Mouse (Mus musculus): Measurements from ENCODE around the gene Arhgdib. TPM values are rescaled to one million over a fixed set of nuclear protein-coding genes. Genes with fewer than 3 reads are reported as not detected.
"Not testable (repeated sequence)": the region's sequence is repeated elsewhere in the genome, so short reads cannot be mapped to it uniquely, and the experiment has no call there.

Arhgdib gene
- polyA plus RNA-seq (2012; rRNA removed) = 46.4 and 53.8 TPM in 2 replicates

DNA sequence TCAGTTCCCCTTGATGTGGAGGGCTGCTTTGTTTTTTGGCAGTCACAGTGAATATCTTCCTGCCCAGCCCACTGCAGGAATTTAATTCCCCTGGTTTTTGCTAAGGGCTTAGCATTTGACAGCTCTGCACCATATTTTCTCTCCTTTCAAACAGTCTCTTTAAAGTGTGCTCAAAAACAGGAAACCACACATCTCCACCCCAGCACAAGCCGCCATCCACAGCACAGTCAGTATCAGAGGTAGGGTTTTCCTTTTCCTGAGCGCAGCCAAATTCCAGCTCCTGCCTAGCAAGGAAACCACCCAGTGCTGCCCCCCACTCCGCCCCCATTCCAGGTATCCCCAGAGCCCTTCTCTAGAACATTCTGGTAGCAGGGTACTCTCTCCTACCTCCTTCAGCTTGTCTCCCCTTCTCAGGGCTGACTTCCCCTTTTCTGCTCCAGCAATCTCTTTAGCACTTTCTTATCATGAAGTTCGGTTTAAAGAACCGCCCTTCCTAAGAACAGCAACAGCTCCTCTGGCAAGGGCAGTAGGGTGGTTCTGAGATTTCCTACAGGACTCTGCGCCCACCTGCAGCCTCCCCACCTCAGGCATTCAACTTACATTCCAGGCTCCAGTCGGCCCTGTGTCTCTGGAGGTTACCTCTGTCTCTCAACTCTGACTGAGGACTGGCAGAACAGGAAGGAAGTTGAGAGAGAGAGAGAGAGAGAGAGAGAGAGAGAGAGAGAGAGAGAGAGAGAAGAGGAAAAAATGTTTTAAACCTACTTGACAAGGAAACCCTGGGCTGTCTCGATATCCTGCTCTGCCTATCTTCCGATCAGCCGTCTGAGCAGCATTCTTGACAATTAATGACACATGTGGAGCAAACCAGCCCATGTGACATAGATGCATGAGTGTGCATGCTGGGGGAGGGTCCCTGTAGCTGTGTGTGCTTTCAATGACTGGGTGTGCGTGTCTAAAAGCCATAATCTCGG lies at the start of gene Arhgdib:
Arhgdib (minus strand) TSS at position 849 of the 971 bp plus-strand sequence.
- DNase-seq (ENCODE audit: low read depth) = no peak

DNA sequence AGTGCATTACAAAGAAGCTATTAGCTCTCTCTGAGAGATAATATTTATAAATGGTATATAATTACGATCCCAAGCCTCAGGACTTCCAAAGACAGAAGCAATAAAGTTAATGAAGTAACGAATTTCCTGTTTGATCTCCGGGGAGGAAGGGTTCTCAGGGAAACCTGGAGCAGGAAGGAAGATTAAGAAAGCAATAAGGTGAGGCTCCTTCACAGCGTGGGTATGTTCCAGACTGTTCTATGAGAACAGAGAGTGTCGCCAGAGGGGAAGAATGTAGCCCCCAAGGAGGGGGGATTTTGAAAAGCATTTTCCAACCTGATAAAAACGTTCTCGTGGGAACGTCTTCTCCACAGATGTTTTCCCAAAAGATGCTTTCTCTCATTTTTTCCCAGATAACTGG lies 48.9 kb upstream of the Arhgdib start:
- DNase-seq (ENCODE audit: low read depth) = no peak

DNA sequence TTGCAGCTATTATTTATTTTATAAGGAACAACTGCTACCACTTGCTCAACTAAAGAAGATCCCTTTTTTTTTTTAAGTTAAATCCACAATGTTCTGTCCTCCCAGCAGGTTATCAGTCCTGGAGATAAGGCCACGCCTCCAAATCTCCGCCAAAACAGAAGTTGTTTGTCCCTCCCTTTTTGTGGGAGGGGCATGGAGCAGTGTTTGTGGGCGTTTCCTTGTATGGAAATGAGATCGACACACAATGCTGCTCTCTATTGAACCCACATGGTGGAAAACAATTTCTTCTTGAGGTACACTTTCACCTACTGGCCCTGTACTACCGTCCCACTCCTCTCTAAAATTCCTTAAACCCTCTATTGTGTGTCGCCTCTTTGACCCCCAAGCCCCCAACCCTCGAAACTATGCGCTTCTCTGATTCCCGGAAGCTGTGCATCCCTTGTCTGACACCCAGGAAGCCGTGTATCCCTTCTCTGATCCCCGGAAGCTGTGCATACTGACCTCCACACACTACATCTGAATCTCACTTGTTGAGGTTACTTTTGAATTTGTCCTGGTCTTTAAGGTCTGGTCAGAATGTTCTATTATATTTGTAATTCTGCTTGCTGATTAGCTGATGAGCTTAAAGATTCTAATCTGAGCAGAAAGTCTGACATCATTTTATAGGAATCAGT lies 48.3 kb upstream of the Arhgdib start:
- no peak for DNase-seq (ENCODE audit: low read depth)

GRCm38 (mm10) chr6:136988536-136989060 lies 46.9 kb upstream of the Arhgdib start:
- no peak for DNase-seq (ENCODE audit: low read depth)

- no peak for DNase-seq (ENCODE audit: low read depth)
Observed at GRCm38 (mm10) chr6:136986718-136987117, 45.0 kb upstream of the Arhgdib start.

- no peak for DNase-seq (ENCODE audit: low read depth)
Observed at GRCm38 (mm10) chr6:136986019-136986418, 44.3 kb upstream of the Arhgdib start.

GRCm38 (mm10) chr6:136983201-136983600 lies 41.5 kb upstream of the Arhgdib start:
- DNase-seq (ENCODE audit: low read depth) = no peak

- no peak for DNase-seq (ENCODE audit: low read depth)
Observed at GRCm38 (mm10) chr6:136982581-136982980, 40.9 kb upstream of the Arhgdib start.

DNA sequence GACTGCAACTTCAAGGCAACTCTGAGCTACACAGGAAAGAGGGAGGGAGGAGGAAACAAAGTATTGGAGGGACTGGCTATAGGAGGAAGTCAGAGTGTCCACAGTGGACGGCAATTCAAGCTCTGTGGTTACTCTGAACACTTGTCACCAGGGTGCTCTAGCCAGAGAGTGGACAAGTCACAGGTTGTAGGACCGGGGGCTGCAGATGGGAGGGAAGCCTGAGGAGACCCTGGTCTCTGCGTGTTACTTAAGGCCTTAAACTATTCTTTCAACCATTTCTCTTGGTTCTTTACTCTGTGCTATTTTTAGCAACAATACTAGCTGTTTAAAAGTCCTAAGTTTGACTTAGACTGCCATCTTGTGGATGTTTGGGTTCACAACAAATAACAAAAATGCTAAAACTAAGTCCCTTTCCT lies 38.6 kb upstream of the Arhgdib start:
- no peak for DNase-seq (ENCODE audit: low read depth)

DNA sequence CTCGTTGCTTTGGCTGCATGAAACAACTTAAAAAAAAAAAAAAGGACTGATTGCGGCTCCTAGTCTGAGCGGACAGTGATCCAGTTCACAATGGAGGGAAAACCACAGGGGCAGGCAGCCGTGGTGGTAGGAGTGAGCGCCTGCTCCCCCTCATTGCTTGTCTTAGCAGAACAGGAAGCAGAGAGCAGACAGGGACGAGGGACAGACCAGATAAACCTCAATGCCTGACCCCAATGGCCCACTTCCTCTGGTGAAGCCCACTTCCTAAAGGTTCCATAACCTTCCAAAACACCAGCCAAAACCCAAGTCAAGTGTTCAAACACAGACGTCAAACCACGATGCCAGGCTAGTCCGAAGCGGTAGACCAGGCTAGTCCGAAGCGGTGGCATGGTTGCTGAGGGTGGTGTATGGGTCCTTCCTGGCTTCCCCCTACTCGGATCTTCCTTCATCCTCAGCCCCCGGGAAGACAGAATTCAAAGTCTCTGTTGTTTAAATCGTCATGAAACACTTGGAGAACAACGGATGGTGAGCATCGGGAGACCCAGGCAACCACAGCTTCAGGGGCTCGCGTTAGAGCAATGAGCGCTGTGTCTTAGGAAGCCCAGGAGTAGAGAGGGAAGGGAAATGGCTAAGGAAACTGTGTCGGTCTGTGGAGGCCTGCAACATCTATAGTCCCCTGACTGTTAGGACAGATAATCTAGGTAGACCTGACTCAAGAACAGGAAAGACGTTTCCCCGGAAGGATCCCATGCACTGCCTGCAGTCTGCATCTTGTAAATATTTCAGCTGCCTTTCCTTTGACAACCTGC lies 37.8 kb upstream of the Arhgdib start:
- DNase-seq (ENCODE audit: low read depth) = no peak

GRCm38 (mm10) chr6:136968877-136969276 lies 27.2 kb upstream of the Arhgdib start:
- not testable (repeated sequence) for DNase-seq (ENCODE audit: low read depth)

DNA sequence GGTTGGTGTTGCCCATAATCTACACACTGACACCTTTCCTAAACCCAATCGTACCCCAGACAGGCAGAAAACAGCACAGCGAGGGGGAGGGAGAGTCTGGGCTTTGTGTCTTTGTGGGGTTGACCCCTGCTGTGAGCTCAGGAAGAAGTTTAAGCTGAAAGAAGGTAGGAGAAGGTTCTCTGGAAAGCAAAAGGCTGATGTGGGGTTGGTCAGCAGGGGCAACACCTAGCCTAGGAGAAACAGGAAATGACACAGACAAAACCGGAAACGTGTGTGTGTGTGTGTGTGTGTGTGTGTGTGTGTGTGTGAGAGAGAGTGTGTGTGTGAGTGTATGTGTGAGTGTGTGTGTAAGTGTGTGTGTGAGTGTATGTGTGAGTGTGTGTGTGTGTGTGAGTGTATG lies 25.8 kb upstream of the Arhgdib start:
- no peak for DNase-seq (ENCODE audit: low read depth)

GRCm38 (mm10) chr6:136965912-136966311 lies 24.2 kb upstream of the Arhgdib start:
- no peak for DNase-seq (ENCODE audit: low read depth)

DNA sequence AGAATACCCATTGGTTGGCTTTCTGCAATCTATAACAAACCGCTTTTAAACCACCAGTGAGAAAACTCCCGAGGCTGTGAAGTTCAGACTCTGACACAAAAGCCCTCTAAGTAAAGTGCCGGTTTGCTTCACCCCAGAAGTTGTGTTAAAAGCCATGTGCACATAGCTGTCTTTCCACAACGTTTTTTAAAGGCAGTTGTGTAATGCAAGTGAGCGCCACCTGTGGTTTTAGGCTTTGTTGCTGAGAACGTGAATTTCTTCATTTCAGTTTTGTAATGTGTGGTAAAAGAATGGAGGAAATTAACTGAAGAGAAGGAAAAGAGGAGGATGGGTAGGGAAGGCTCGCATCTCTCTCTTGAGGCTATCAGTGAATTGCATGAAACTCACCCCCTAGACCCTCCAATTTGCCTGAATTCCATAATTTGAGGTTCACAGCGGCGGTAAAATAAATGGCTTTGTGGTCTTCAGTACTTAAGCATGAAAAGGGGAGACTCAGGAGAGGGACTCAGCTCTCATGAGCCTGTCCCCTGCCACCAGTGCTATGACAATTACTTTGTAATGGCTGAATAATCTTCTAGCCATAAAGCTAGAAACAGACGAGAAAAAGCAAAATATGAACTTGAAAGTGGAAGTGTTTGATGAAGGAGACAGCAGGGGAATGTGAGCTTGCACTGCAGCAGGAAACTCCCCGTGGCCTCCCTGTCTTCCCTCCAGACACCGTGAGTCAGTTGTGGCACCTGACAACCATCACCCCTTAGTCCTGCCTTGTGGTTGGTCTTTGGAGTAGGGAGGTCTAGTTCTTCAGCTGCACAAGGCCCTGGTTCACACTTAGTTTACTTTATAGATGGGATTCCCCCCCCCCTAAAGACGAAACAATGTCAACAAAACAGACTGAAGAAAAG lies 23.2 kb upstream of the Arhgdib start:
- no peak for DNase-seq (ENCODE audit: low read depth)

DNA sequence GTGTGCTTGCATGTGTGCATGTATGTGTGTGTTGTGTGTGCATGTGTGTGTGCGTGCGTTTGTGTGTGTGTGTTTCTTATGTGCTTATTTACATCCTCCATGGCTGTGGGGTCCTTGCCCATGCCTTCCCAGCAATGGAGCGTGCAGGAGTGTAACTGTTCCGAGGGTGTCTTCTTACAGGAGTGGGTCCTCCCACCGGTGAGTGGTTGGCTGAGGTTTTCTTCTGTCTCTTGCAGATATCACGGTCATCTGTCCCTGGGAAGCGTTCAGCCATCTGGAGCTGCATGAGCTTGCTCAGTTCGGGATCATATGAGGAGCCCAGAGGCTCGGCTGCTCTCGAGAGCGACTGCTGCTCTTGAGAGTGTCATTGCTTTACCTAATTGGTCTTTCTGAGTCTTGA lies 21.3 kb upstream of the Arhgdib start:
- DNase-seq (ENCODE audit: low read depth) = no peak

- DNase-seq (ENCODE audit: low read depth) = no peak
Observed at GRCm38 (mm10) chr6:136959131-136959530, 17.4 kb upstream of the Arhgdib start.

DNA sequence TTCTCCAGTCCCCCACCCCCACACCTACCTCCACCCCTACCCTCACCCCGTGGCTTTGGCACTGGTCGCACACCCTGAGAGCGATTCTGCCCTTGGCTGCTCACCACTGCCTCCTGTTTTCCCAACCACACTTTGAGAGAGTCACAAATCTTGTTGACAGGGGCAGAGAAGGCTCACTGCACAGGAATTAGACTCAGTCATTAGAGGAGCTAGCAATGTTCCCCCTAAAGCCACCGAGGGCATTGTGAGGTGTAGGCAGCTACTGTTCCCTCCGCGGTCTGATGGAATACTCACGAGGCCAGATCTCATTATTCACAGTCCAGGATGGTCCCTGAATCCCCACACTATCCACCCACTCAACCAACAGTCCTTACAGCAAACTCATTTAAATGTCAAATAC lies 15.4 kb upstream of the Arhgdib start:
- DNase-seq (ENCODE audit: low read depth) = no peak

DNA sequence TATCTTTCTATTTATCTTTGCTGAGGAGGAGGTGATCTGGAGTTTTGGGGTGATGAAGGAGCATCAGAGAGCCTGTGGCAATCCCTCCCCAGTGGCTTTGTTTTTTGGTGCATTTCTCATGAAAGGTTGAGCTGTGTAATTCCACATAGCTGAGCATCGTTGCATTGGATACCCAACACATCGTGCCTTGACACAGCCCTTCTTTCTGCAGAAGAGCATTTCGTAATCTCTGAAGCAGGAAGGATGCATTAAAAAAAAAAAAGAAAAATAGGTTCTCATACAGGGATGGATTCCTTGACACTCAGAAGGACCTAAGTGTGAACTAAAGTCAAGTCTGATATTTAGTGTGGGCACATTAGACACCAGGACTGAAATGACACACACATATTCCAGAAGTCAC lies 13.5 kb upstream of the Arhgdib start:
- no peak for DNase-seq (ENCODE audit: low read depth)

DNA sequence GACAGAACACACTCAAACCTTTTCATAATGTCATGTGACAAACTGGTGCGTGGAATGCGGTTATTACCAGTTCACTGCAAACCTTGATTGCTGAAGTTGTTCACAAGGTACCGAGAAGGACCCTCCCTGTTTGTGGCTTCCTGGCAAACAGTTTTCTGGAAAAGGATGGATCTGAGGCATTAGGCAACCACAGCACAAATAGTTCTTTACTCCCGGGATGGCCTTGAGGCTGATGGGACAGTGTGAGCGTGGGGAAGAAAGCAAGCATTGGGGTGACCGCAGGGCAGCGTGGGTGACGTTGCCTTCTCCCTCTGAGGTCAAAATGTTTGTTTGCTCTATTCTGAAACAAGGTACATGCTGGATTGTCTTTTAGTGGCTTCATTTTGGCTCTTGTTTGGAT lies 13.0 kb upstream of the Arhgdib start:
- no peak for DNase-seq (ENCODE audit: low read depth)

DNA sequence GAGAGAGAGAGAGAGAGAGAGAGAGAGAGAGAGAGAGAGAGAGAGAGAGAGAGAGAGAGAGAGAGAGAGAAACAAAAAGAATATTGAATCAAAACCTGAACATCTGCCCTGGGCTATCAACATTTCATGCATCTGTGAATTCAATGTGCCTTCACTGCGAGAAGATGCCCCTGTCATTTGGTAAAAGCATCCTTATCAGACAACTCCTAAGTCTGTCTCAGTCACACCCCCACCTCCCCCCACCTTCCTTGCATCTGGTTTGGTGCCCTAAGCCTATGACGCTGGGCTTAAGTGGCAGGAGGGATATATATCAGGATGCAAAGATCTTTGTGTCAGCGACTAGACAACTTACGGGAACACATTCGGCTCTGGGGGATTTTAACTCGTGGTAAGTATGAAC lies 12.5 kb upstream of the Arhgdib start:
- no peak for DNase-seq (ENCODE audit: low read depth)

- peak; percentile 89 for DNase-seq (ENCODE audit: low read depth)
Observed at GRCm38 (mm10) chr6:136952930-136953329, 11.2 kb upstream of the Arhgdib start.

Data from gonadal fat pad, adult 2 months (tissue).